Mouse (Mus musculus) embryonic stem cell, embryonic (primary cell): Measurements from ENCODE around the gene Rab39.

Experiments
- CTCF ChIA-PET, 4 experiments: fragments of 300-600 bp in 2 of 4; fragments of 350-600 bp in 2 of 4; sonication (Branson Sonifier 250); formaldehyde crosslinking; loops; one replicate each; lab custom pipeline; 2022; ENCODE audit warnings: inconsistent platforms in 2 of 4; lab: Charles Lee
- POLR2A ChIA-PET, 4 experiments: fragments of 300-600 bp in 2 of 4; fragments of 350-600 bp in 2 of 4; sonication (Branson Sonifier 250); formaldehyde crosslinking; loops; one replicate each; lab custom pipeline; 2022; ENCODE audit warnings: antibody characterized with exemption in 4 of 4, inconsistent platforms in 1 of 4; lab: Charles Lee

Rab39 gene

GRCm38 (mm10) chr9:53667020-53667669 lies 38.9 kb downstream of the Rab39 start:
- POLR2A ChIA-PET = interaction anchor here (0.5 to 3.1 kb wide), 52 partner anchors 8 to 1316 kb away, joined by 3 to 24 read pairs (median 4); partner anchors contain the start of genes Atm (in 2 of the 4), Rab39 (in 2 of the 4), Slc35f2 (in 2 of the 4) and Acat1 (in 1 of the 4)
- CTCF ChIA-PET = interaction anchor here (0.5 to 1.8 kb wide), 27 partner anchors 10 to 298 kb away, joined by 3 to 7 read pairs (median 3); partner anchors contain the start of genes Rab39 (in 3 of the 4), Acat1 (in 1 of the 4) and Sln (in 1 of the 4)

- POLR2A ChIA-PET = interaction anchor here in 3 of 4 experiments (0.9 to 3.1 kb wide), 20 partner anchors 9 to 432 kb away, joined by 3 to 24 read pairs (median 5); partner anchors contain the start of genes Rab39 (in 2 of the 3), Acat1 (in 1 of the 3), Atm (in 1 of the 3) and Npat (in 1 of the 3)
- CTCF ChIA-PET = interaction anchor here in 3 of 4 experiments (0.9 to 1.8 kb wide), 6 partner anchors 10 to 126 kb away, joined by 3 to 7 read pairs (median 4); partner anchors contain the start of gene Acat1 (in 1 of the 3)
These were observed 39.4 kb downstream of the Rab39 start for GRCm38 (mm10) chr9:53666665-53667019.

GRCm38 (mm10) chr9:53665428-53665827 lies 40.6 kb downstream of the Rab39 start:
- ChIA-PET CTCF (no interaction called here), POLR2A (interaction anchor here in 3 of 4 experiments (0.6 to 3.1 kb wide), 8 partner anchors 9 to 393 kb away, joined by 3 to 9 read pairs (median 3); no protein-coding TSS in a partner anchor)

- POLR2A ChIA-PET = interaction anchor here (0.5 to 3.1 kb wide), 9 partner anchors 8 to 227 kb away, joined by 3 to 9 read pairs (median 4); partner anchors contain the start of gene Rab39 (in 1 of the 4)
- CTCF ChIA-PET = no interaction called here
These were observed 41.2 kb downstream of the Rab39 start for GRCm38 (mm10) chr9:53664819-53665218.

GRCm38 (mm10) chr9:53634796-53635195 lies 71.2 kb downstream of the Rab39 start:
- CTCF ChIA-PET = interaction anchor here in 1 of 4 experiments (1.2 kb wide), 1 partner anchor 10 kb away, joined by 3 read pairs; no protein-coding TSS in a partner anchor
- POLR2A ChIA-PET = interaction anchor here in 1 of 4 experiments (1.9 kb wide), 1 partner anchor 33 kb away, joined by 6 read pairs; no protein-coding TSS in a partner anchor
